13 mouse cellular contexts compared by ENCODE assay signal in genomic region chr4:154293735-154294201, GRCm38 (mm10). TPM values are rescaled to one million over a fixed set of nuclear protein-coding genes. Genes with fewer than 3 reads are reported as not detected.
DNase-seq lines count a peak whose midpoint lies in the region; ATAC-seq and TF ChIP-seq lines count a peak whose summit lies in the region.
"Had no signal": no experiment of that assay in that cellular context is flagged by ENCODE, and none has a peak within 500 bp of the region (broad histone marks: within the 10 kb centered on the region; RNA-seq: fewer than 3 reads in every experiment).

No protein-coding gene starts in this region.

- H3K9me3 ChIP-seq in lung, embryonic 16.5 days (ENCODE audit: control insufficient read depth, low read length), result no peaks in the 10 kb centered on the region
- H3K9me3 ChIP-seq in stomach, embryonic 16.5 days (replicated peaks; ENCODE audit: control insufficient read depth, low read length), result no peaks in the 10 kb centered on the region
- H3K9me3 ChIP-seq: forebrain, embryonic 12.5 days had no signal

- 0 out of 2 replicates have a peak overlapping the region, but pooled peaks have one; percentile 21 for H3K27ac ChIP-seq in gastrocnemius, adult 2 months
- peak overlapping the region; percentile 43 for H3K27ac ChIP-seq in lung, embryonic 16.5 days (ENCODE audit: low read length)
- peak overlapping the region; percentile 90 for H3K27ac ChIP-seq in stomach, embryonic 16.5 days (ENCODE audit: low read length)
- H3K27ac ChIP-seq: forebrain, embryonic 12.5 days had no signal

- WGBS in lung, embryonic 16.5 days, result 22% methylated on average over 4 of the region's 4 CpGs
- WGBS in stomach, embryonic 16.5 days, result 31% methylated on average over 4 of the region's 4 CpGs

- DNase-seq in gastrocnemius, adult 2 months, result no peak
- DNase-seq in gastrocnemius, adult 18-20 months (ENCODE audit: low spot score), result no peak
- no peak for DNase-seq in lung, adult 18-20 months
- peak; percentile 28 to 61 for DNase-seq in kidney, postnatal 4 days
- no peak for DNase-seq in cerebellum, adult 8-10 months
- no peak for DNase-seq in gastrocnemius, postnatal 14 days
- DNase-seq: cerebellum, adult 9-11 months; layer of hippocampus, postnatal 36 days had no signal

- 0 out of 2 replicates have a peak overlapping the region, but pooled peaks have one; percentile 8 for H3K9ac ChIP-seq in lung, embryonic 16.5 days (ENCODE audit: low read length)
- H3K9ac ChIP-seq in stomach, embryonic 16.5 days (ENCODE audit: low read length), result peak overlapping the region; percentile 52
- H3K9ac ChIP-seq: forebrain, embryonic 12.5 days had no signal

- peaks cover 1% of the 10 kb centered on the region for H3K27me3 ChIP-seq in lung, embryonic 16.5 days (ENCODE audit: control insufficient read depth, insufficient read depth, low read depth, low read length)
- no peaks in the 10 kb centered on the region for H3K27me3 ChIP-seq in stomach, embryonic 16.5 days (ENCODE audit: control insufficient read depth, insufficient read depth, low read length)

- H3K4me3 ChIP-seq in gastrocnemius, adult 2 months, result no peak overlapping the region
- no peak overlapping the region for H3K4me3 ChIP-seq in lung, embryonic 16.5 days (ENCODE audit: low read length)
- no peak overlapping the region for H3K4me3 ChIP-seq in stomach, embryonic 16.5 days (replicated peaks; ENCODE audit: low read length)
- H3K4me3 ChIP-seq: forebrain, embryonic 12.5 days had no signal

- intact Hi-C loops in gastrocnemius, adult 2 months (cut with DNase I), result no loop called here
- intact Hi-C loops in gastrocnemius, postnatal 14 days (cut with DNase I; ENCODE audit: low total_unique reads), result no loop called here

- H3K4me1 ChIP-seq in lung, embryonic 16.5 days (replicated peaks; ENCODE audit: control insufficient read depth, insufficient read depth, low read length), result peaks cover 10% of the 10 kb centered on the region
- peaks cover 28% of the 10 kb centered on the region for H3K4me1 ChIP-seq in stomach, embryonic 16.5 days (ENCODE audit: control insufficient read depth, insufficient read depth, low read length)

- no peak for TF ChIP-seq CTCF in gastrocnemius, adult 2 months (IDR thresholded peaks at IDR 0.05)

- H3K36me3 ChIP-seq in lung, embryonic 16.5 days (ENCODE audit: control insufficient read depth, insufficient read depth, low read length), result no peaks in the 10 kb centered on the region
- H3K36me3 ChIP-seq in stomach, embryonic 16.5 days (ENCODE audit: control insufficient read depth, insufficient read depth, low read length), result no peaks in the 10 kb centered on the region
- H3K36me3 ChIP-seq: forebrain, embryonic 12.5 days had no signal

- H3K4me2 ChIP-seq in lung, embryonic 16.5 days (ENCODE audit: low read depth, low read length), result no peak overlapping the region
- peak overlapping the region; percentile 24 for H3K4me2 ChIP-seq in stomach, embryonic 16.5 days (ENCODE audit: low read depth, low read length)
- H3K4me2 ChIP-seq: forebrain, embryonic 12.5 days had no signal

- peak; percentile 53 for ATAC-seq in lung, embryonic 16.5 days (ENCODE audit: low read depth)
- ATAC-seq in stomach, embryonic 16.5 days (ENCODE audit: insufficient read depth, low FRiP score), result peak; percentile 61

RNA-seq across cellular contexts. Expression of gene Arhgef16, which starts 7.7 kb away (rescaled TPM):
- under 1 TPM; 0.17 to 0.23 TPM for total RNA-seq in gastrocnemius, adult 2 months (2021)
- total RNA-seq in gastrocnemius, adult 18-20 months (2021), result under 1 TPM; 0.09 to 0.26 TPM
- 25.4 and 26.0 TPM in 2 replicates for polyA plus RNA-seq in lung, embryonic 16.5 days (2015; fragmentation: Nextera tagmentation; extraction: Ambion mirVana)
- 36.2 and 41.2 TPM in 2 replicates for polyA plus RNA-seq in stomach, embryonic 16.5 days (2015; fragmentation: Nextera tagmentation; extraction: Ambion mirVana)
- 1 to 10 TPM in 1 of 2 experiments, under 1 TPM in 1; 0.75 to 1.1 TPM for total RNA-seq in gastrocnemius, postnatal 14 days (2021)
- total RNA-seq: hematopoietic stem cell, adult 5-6 weeks had no signal

RNA-seq across cellular contexts. Expression of gene B230104I21Rik, which starts 42.2 kb away (rescaled TPM):
- total RNA-seq in gastrocnemius, adult 2 months (2021), result not detected
- not detected for total RNA-seq in gastrocnemius, adult 18-20 months (2021)
- polyA plus RNA-seq in lung, embryonic 16.5 days (2015; fragmentation: Nextera tagmentation; extraction: Ambion mirVana), result not detected in 2 replicates
- not detected in 2 replicates for polyA plus RNA-seq in stomach, embryonic 16.5 days (2015; fragmentation: Nextera tagmentation; extraction: Ambion mirVana)
- total RNA-seq in gastrocnemius, postnatal 14 days (2021), result not detected
- total RNA-seq: adrenal gland, postnatal 4 days; hematopoietic stem cell, adult 5-6 weeks had no signal

Comparison
In these comparisons a context has a peak if more than half of its experiments do, and no peak if none do; other contexts are left out.
1. DNase-seq: peak in kidney, postnatal 4 days (2 of 2); none in gastrocnemius, adult 2 months (single experiment), gastrocnemius, adult 18-20 months (single experiment), lung, adult 18-20 months (0 of 2), cerebellum, adult 8-10 months (single experiment) and gastrocnemius, postnatal 14 days (single experiment).
2. H3K27ac ChIP-seq: peak in every context shown above with its lines; median percentile 90 in stomach, embryonic 16.5 days; 43 in lung, embryonic 16.5 days; 21 in gastrocnemius, adult 2 months.